Mouse (Mus musculus) G1E-ER4 (cell line): ENCODE results near the gene Zbtb48. TPM values are rescaled to one million over a fixed set of nuclear protein-coding genes. Genes with fewer than 3 reads are reported as not detected.

Experiments
- GATA1 ChIP-seq: IDR thresholded peaks from one replicate; pipeline ENCODE4 v1.8.0; 2012; ENCODE audit warnings: low read length, inconsistent platforms
- polyA plus RNA-seq: library from polyadenylated mRNA; stranded (reverse); fragments of >175 nt; gene quantifications from 2 replicates; pipeline ENCODE4 v1.2.3, GENCODE M21; 2012

Gene Zbtb48
- polyA plus RNA-seq, 1 experiment: 10.0 TPM

- no peak for TF ChIP-seq GATA1
These were observed 31.1 kb downstream of the Zbtb48 start, which contains the start of gene Phf13 for GRCm38 (mm10) chr4:151996173-151996950. Gene Phf13, minus strand, starts transcription at chr4:151996258.

- no peak for TF ChIP-seq GATA1
These were observed 31.9 kb downstream of the Zbtb48 start for GRCm38 (mm10) chr4:151995371-151996172.

GRCm38 (mm10) chr4:151994228-151995171, 33.0 kb downstream of the Zbtb48 start:
- peak; percentile 68 for TF ChIP-seq GATA1

- TF ChIP-seq GATA1: no peak
These were observed 34.4 kb downstream of the Zbtb48 start for GRCm38 (mm10) chr4:151993035-151993434.

GRCm38 (mm10) chr4:151992091-151992490, 35.4 kb downstream of the Zbtb48 start:
- TF ChIP-seq GATA1: no peak

GRCm38 (mm10) chr4:151989110-151989488, 38.4 kb downstream of the Zbtb48 start:
- no peak for TF ChIP-seq GATA1

- TF ChIP-seq GATA1: no peak
These were observed 38.9 kb downstream of the Zbtb48 start, which contains the start of gene Thap3 for GRCm38 (mm10) chr4:151988342-151989109. Gene Thap3, minus strand, starts transcription at chr4:151988997.

- no peak for TF ChIP-seq GATA1
These were observed 39.5 kb downstream of the Zbtb48 start for GRCm38 (mm10) chr4:151988014-151988341.

- no peak for TF ChIP-seq GATA1
These were observed 40.8 kb downstream of the Zbtb48 start for GRCm38 (mm10) chr4:151986650-151987049.

GRCm38 (mm10) chr4:151985886-151986285, 41.6 kb downstream of the Zbtb48 start:
- no peak for TF ChIP-seq GATA1

GRCm38 (mm10) chr4:151983560-151983959, 43.9 kb downstream of the Zbtb48 start:
- no peak for TF ChIP-seq GATA1

GRCm38 (mm10) chr4:151983043-151983442, 44.4 kb downstream of the Zbtb48 start:
- no peak for TF ChIP-seq GATA1

GRCm38 (mm10) chr4:151981363-151981762, 46.1 kb downstream of the Zbtb48 start:
- TF ChIP-seq GATA1: no peak

- TF ChIP-seq GATA1: no peak
These were observed 46.8 kb downstream of the Zbtb48 start for GRCm38 (mm10) chr4:151980699-151981098.

- no peak for TF ChIP-seq GATA1
These were observed 49.7 kb downstream of the Zbtb48 start for GRCm38 (mm10) chr4:151977748-151978147.
